Mouse (Mus musculus): ENCODE results near the gene March5. TPM values are rescaled to one million over a fixed set of nuclear protein-coding genes. Genes with fewer than 3 reads are reported as not detected.
"Not testable (repeated sequence)": the region's sequence is repeated elsewhere in the genome, so short reads cannot be mapped to it uniquely, and the experiment has no call there.

March5 gene
- total RNA-seq (2021), result 100 to 1,000 TPM in 1 of 2 experiments, 10 to 100 TPM in 1; 99.0 to 104 TPM

- DNase-seq, result peak; percentile 90
- intact Hi-C loops (cut with DNase I), result loop anchor here (5.0 kb wide), 2 partner anchors 35 to 155 kb away; no protein-coding TSS in a partner anchor
Observed at GRCm38 (mm10) chr19:37207303-37208175, at the start of gene March5. Gene March5, plus strand, starts transcription at chr19:37207543.

- intact Hi-C loops (cut with DNase I), result loop anchor here (5.0 kb wide), 1 partner anchor 35 kb away; the partner anchor contains the start of genes Cpeb3 and March5
- DNase-seq, result no peak
Observed at GRCm38 (mm10) chr19:37172096-37172495, 35.2 kb upstream of the March5 start.

GRCm38 (mm10) chr19:37172566-37173130, 34.7 kb upstream of the March5 start:
- no peak for DNase-seq
- intact Hi-C loops (cut with DNase I), result loop anchor here (5.0 kb wide), 1 partner anchor 35 kb away; the partner anchor contains the start of genes Cpeb3 and March5

- no peak for DNase-seq
- intact Hi-C loops (cut with DNase I), result loop anchor here (5.0 kb wide), 1 partner anchor 34 kb away; the partner anchor contains the start of genes Cpeb3 and March5
Observed at GRCm38 (mm10) chr19:37173331-37174115, 33.8 kb upstream of the March5 start.

GRCm38 (mm10) chr19:37174116-37174715, 33.1 kb upstream of the March5 start:
- DNase-seq, result peak; percentile 57
- intact Hi-C loops (cut with DNase I), result loop anchor here (5.0 kb wide), 1 partner anchor 33 kb away; the partner anchor contains the start of genes Cpeb3 and March5

DNA sequence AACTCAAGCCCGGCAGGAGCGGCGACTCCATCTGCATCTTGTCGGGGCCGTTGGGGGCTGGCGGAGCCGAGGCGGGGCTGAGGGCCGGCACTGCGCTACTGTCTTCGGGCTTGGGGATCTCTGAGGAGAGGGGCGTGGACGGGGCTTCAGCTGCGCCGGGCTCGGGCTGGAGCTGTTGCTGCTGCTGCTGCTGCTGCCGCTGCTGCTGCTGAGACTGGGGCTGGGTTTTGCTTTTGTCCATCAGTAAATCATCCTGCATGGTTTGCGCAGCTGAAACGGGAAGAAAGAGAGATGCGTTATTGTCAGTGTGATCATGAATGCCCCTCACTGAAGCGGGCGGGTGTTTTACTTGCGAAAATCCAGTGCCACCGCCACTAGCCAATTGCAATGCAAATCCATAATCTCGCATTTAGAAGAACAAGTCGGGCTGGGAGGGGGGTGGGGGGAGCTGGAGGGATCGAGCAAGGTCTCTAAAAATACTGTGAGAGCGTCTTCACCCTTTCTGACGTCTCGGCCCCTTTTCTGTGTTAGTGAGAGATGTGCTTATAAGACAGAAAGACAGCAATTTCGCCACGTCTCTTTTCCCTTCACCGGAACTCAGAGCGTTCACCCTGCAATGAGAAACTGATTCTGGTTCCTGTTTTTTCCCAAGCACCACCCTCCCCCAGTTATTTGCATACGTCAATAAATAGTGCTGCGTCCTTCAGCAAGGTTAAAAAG, 32.5 kb upstream of the March5 start:
- intact Hi-C loops (cut with DNase I), result loop anchor here (5.0 kb wide), 1 partner anchor 32 kb away; the partner anchor contains the start of genes Cpeb3 and March5
- DNase-seq, result peak; percentile 53

- DNase-seq, result peak; percentile 9
- intact Hi-C loops (cut with DNase I), result no loop called here
Observed at GRCm38 (mm10) chr19:37175436-37175805, 31.9 kb upstream of the March5 start.

DNA sequence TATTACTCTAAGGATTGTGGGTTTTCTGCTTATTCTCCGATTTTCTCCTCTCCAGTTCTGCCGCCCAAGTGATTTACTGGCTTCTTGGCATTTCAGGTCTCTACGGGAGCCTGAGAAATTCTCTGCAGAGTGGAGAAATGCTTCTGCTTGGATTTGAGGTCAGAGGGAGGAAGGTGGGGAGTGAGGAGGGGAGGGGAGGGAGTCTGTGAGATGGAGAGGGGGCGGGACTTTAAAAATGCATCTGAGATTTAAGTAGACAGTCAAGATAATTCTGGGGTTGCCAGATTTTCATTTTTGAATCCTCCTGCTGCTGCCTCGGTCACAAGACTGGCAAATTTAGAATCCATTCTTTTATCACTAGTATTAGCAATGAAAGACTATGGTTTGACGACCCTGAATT, 31.4 kb upstream of the March5 start:
- peak; percentile 14 for DNase-seq
- intact Hi-C loops (cut with DNase I), result no loop called here

DNA sequence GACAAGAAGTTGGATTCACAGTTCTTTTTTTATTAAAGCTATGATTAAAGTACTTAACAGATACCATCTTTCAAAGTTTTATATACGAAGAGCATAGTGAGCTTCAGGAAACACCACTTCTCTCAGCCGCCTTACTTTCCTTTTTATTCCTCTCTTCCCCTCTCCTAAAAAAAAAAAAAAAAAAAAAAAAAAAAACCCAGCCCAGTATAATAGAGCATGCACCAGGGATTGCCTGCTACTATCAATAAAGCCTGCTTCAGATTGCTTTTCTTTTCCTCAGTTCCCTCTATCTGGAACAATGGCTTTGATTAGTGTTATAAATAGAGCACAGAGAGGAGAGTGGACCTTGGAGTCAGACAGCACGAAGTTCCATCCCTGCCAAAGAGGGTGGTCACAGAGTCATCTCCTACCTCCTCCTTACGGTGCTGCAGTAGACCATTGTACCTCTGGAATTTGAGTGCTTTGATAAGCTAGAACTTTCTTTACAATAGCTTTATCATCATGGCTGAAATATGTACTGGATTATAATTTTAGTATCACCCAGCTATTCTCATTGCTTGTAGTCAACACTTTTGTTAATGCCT, 30.4 kb upstream of the March5 start:
- intact Hi-C loops (cut with DNase I), result no loop called here
- no peak for DNase-seq

DNA sequence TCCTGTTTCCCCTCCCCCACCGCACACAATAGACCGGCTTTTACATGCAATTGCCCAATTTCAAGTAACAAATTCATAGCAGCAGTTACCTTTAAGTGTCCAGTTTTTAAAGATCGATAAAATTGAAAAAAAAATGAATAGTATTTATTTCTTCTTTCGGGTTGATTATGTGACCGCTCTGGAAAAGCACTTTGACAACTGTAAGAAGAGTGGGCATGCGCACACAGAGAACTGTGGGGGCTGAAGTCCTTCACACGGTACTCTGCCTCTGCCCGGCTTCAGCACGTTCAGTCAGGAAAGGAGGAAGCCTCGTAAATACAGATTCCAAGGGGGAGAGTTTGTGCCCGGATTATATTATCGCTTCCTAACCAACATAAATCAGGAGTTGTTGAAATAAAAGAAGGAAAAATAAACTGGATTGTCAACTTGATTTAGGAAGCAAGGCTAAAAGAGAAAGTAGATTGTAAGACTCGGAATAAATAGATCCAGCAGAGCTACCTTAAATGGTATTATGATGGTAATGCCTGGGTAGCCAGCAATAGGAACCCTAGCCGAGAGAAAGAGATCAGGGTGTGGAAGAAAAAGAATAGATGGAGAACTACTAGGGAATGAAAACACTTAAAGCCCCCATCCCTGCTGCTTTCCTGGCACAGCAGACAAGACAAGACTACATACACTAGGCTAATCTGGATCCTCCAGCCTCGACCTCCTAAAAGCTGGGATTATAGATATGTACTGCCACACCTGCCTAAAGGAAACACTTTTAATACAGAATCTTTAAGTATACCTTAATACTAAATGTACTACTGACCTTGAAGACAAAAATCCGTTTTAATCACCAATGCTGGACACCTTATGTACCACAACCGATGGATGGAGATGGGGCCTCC, 29.3 kb upstream of the March5 start:
- intact Hi-C loops (cut with DNase I), result no loop called here

GRCm38 (mm10) chr19:37188366-37188948, 18.9 kb upstream of the March5 start:
- DNase-seq, result no peak

More for the DNA sequence above, 29.3 kb upstream of the March5 start:
- DNase-seq, result peak; percentile 63

GRCm38 (mm10) chr19:37192475-37193058, 14.8 kb upstream of the March5 start:
- intact Hi-C loops (cut with DNase I), result no loop called here
- no peak for DNase-seq

More at GRCm38 (mm10) chr19:37188366-37188948, 18.9 kb upstream of the March5 start:
- intact Hi-C loops (cut with DNase I), result no loop called here

DNA sequence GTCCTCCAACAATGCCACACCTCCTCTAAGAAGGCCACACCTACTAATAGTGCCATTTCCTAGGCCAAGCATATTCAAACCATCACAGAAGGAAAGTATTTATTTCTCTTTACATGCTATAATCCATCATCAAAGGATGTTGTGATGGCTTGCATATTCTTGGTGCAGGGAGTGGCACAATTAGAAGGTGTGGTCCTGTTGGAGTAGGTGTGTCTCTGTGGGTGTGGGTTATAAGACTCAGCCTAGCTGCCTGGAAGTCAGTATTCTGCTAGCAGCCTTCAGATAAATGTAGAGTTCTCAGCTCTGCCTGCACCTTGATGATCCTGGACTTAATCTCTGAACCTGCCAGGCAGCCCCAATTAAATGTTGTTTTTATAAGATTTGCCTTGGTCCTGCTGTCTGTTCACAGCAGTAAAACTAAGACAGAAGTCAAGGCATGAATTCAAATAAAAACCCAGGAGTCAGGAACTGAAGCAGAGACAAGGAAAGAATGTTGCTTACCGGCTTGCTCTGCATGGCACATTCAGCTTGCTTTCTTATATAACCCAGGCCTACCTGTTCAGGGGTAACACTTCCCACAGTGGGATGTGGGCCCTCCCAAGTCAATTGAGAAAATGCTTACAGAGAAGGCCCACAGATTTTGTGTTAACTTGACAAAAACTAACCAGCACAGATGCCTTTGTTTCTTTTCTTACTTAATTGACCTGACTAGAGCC, 9.0 kb upstream of the March5 start:
- DNase-seq, result no peak
- intact Hi-C loops (cut with DNase I), result no loop called here

- intact Hi-C loops (cut with DNase I), result no loop called here
- DNase-seq, result no peak
Observed at GRCm38 (mm10) chr19:37199889-37200288, 7.5 kb upstream of the March5 start.

GRCm38 (mm10) chr19:37203371-37203770, 4.0 kb upstream of the March5 start:
- no peak for DNase-seq
- intact Hi-C loops (cut with DNase I), result no loop called here

DNA sequence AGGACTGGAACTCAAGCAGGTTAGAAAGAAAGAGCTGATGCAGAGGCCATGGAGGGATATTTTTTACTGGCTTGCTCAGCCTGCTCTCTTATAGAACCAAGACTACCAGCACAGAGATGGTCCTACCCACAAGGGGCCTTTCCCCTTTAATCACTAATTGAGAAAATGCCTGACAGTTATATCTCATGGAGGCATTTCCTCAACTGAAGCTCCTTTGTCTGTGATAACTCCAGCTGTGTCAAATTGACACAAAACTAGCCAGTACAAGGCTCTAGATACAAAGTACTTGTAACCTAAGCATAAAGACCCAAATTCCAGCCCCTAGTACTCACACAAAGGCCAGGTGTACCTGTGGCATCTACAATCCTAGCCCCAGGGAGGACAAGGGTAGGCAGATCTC, 2.2 kb upstream of the March5 start:
- intact Hi-C loops (cut with DNase I), result loop anchor here (5.0 kb wide), 2 partner anchors 33 to 153 kb away; no protein-coding TSS in a partner anchor
- DNase-seq, result not testable (repeated sequence)
